Mouse (Mus musculus) hindbrain, embryonic 15.5 days (tissue): ENCODE measurements around the gene Chid1. TPM values are rescaled to one million over a fixed set of nuclear protein-coding genes. Genes with fewer than 3 reads are reported as not detected.

Experiments used
- ATAC-seq: fragments of 200-750 bp; cut with Nextera tagmentation; 2 replicates; pipeline ENCODE4 v1.8.0; 2017; ENCODE audit warnings: low read depth, moderate number of reproducible peaks, moderate TSS enrichment; ENCODE audit not compliant: low FRiP score
- H3K27ac ChIP-seq: fragments of 300-500 bp; sonication (generic); replicated peaks from 2 replicates; pipeline ENCODE4 v1.5.1; 2015; ENCODE audit warnings: mild to moderate bottlenecking, inconsistent platforms
- H3K27me3 ChIP-seq: fragments of 300-500 bp; sonication (generic); 2 replicates; pipeline ENCODE4 v1.6.1; 2015; ENCODE audit warnings: control low read depth, inconsistent platforms
- H3K36me3 ChIP-seq: fragments of 300-500 bp; sonication (generic); 2 replicates; pipeline ENCODE4 v1.6.1; 2015; ENCODE audit warnings: control low read depth, inconsistent platforms
- H3K4me1 ChIP-seq: fragments of 300-500 bp; sonication (generic); replicated peaks from 2 replicates; pipeline ENCODE4 v1.6.1; 2015; ENCODE audit warnings: control low read depth, inconsistent platforms
- H3K4me2 ChIP-seq: fragments of 300-500 bp; sonication (generic); 2 replicates; pipeline ENCODE4 v1.6.1; 2015; ENCODE audit warnings: moderate library complexity, mild to moderate bottlenecking, inconsistent platforms
- H3K4me3 ChIP-seq: fragments of 300-500 bp; sonication (generic); 2 replicates; pipeline ENCODE4 v1.5.1; 2015; ENCODE audit warnings: mild to moderate bottlenecking, inconsistent platforms
- H3K9ac ChIP-seq: fragments of 300-500 bp; sonication (generic); 2 replicates; pipeline ENCODE4 v1.6.1; 2015; ENCODE audit warnings: inconsistent platforms
- H3K9me3 ChIP-seq: fragments of 300-500 bp; sonication (generic); 2 replicates; pipeline ENCODE4 v1.6.1; 2016; ENCODE audit warnings: control low read depth, inconsistent platforms
- WGBS: fragments of 180-500 bp; shearing (Covaris S2); methylation state at CpG from one replicate; pipeline ENCODE4 v1.1.7; 2015; 5-methylcytosine and 5-hydroxymethylcytosine counted together
- polyA plus RNA-seq: library from polyadenylated mRNA; unstranded; fragments of >200 nt; fragmentation: Nextera tagmentation; extraction: Ambion mirVana; gene quantifications from 2 replicates; pipeline ENCODE4 v1.2.1, GENCODE M21; 2015

Gene Chid1
- polyA plus RNA-seq, 1 experiment from 2014 or later = 49.0 TPM

- peaks cover 69% of the 10 kb centered on the region for H3K27me3 ChIP-seq
- WGBS = 4% methylated on average over 38 of the region's 38 CpGs
- no peak overlapping the region for H3K27ac ChIP-seq
- H3K9me3 ChIP-seq = no peaks in the 10 kb centered on the region
- H3K4me1 ChIP-seq = peaks cover 48% of the 10 kb centered on the region
- H3K9ac ChIP-seq = no peak overlapping the region
- no peaks in the 10 kb centered on the region; the same call in 1 of the 2 replicates for H3K36me3 ChIP-seq
- H3K4me3 ChIP-seq = peak overlapping the region; percentile 10; the same call in 1 of the 2 replicates
- no peak for ATAC-seq
- H3K4me2 ChIP-seq = peak overlapping the region; percentile 40
Observed at GRCm38 (mm10) chr7:141464603-141465201, 75.0 kb downstream of the Chid1 start.

- no peak overlapping the region for H3K9ac ChIP-seq
- H3K4me3 ChIP-seq = 0 out of 2 replicates have a peak overlapping the region, but pooled peaks have one; percentile 10
- no peak overlapping the region for H3K27ac ChIP-seq
- H3K27me3 ChIP-seq = peaks cover 75% of the 10 kb centered on the region
- H3K9me3 ChIP-seq = no peaks in the 10 kb centered on the region
- WGBS = 22% methylated on average over 12 of the region's 12 CpGs
- peaks cover 41% of the 10 kb centered on the region for H3K4me1 ChIP-seq
- H3K4me2 ChIP-seq = peak overlapping the region; percentile 40
- peaks cover 6% of the 10 kb centered on the region; the same call in 1 of the 2 replicates for H3K36me3 ChIP-seq
- ATAC-seq = no peak
Observed at GRCm38 (mm10) chr7:141463824-141464602, 75.6 kb downstream of the Chid1 start.

DNA sequence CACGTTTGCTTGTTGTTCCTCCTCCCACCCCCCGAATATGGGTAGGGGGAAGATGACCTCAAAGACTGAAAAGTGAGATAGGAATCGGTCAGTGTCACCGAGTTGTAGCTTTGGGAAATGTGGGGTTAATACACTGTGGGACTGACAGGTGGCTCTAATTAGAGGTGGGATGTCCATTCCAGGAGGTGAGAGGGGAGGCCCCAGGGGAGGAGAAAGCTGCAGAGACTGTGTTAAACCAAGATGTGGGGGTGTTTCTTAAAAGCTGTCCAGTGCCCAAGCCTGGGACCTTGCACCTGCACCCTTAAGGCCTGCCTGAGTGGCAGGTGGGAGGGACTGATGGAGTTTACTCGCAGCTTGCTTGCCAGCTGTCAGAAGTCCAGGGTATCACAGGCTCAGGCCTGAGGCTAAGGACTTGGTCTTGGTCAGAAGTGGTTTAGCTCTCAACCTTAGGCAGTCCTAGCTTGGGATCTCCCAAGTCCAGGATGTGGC lies 77.3 kb downstream of the Chid1 start:
- H3K4me2 ChIP-seq = peak overlapping the region; percentile 74
- peaks cover 27% of the 10 kb centered on the region for H3K4me1 ChIP-seq
- no peak overlapping the region for H3K9ac ChIP-seq
- H3K36me3 ChIP-seq = peaks cover 9% of the 10 kb centered on the region; the same call in 1 of the 2 replicates
- 24% methylated on average over 5 of the region's 5 CpGs for whole genome bisulfite sequencing
- peaks cover 75% of the 10 kb centered on the region for H3K27me3 ChIP-seq
- peak overlapping the region; percentile 38; the same call in 1 of the 2 replicates for H3K4me3 ChIP-seq
- no peak overlapping the region for H3K27ac ChIP-seq
- no peak for ATAC-seq
- H3K9me3 ChIP-seq = no peaks in the 10 kb centered on the region

- Histone ChIP-seq H3K9ac (peak overlapping the region; percentile 42), H3K27me3 (peaks cover 74% of the 10 kb centered on the region), H3K9me3 (no peaks in the 10 kb centered on the region), H3K4me2 (peak overlapping the region; percentile 74), H3K27ac (no peak overlapping the region), H3K4me1 (peaks cover 20% of the 10 kb centered on the region), H3K4me3 (peak overlapping the region; percentile 38), H3K36me3 (peaks cover 9% of the 10 kb centered on the region; the same call in 1 of the 2 replicates)
- WGBS = 3% methylated on average over 59 of the region's 59 CpGs
- no peak for ATAC-seq
Observed at GRCm38 (mm10) chr7:141461521-141462332, 77.9 kb downstream of the Chid1 start.

GRCm38 (mm10) chr7:141460391-141461113 lies 79.1 kb downstream of the Chid1 start, which contains the start of gene Cracr2b:
Cracr2b (plus strand) TSS chr7:141461094.
- 71% methylated on average over 15 of the region's 15 CpGs for WGBS
- no peak for ATAC-seq

DNA sequence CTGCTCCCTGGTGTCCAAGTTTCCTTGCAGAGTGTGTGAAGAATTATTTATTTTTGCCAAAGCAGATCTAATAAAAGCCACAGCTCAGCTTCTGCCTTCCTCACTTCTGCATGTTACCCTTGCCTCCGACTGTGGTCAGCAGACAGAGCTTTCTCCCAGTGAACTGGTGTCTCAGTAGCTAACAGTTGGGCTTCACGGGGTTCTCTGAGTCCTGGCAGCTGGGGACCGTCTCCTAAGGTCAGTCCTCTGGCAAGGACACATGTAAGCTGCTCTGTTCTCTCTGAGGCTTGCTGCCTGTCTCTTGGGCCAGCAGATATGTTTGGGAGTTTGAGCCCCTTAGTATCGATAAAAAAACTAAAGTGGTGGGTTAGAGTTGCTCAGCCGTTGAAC lies 79.7 kb downstream of the Chid1 start:
- H3K9ac ChIP-seq = no peak overlapping the region
- H3K36me3 ChIP-seq = peaks cover 9% of the 10 kb centered on the region; the same call in 1 of the 2 replicates
- WGBS = 77% methylated on average over 5 of the region's 5 CpGs
- H3K4me2 ChIP-seq = no peak overlapping the region
- H3K27me3 ChIP-seq = peaks cover 58% of the 10 kb centered on the region
- ATAC-seq = no peak
- H3K27ac ChIP-seq = no peak overlapping the region
- no peaks in the 10 kb centered on the region for H3K9me3 ChIP-seq
- peaks cover 33% of the 10 kb centered on the region for H3K4me1 ChIP-seq
- H3K4me3 ChIP-seq = no peak overlapping the region

More at GRCm38 (mm10) chr7:141460391-141461113, 79.1 kb downstream of the Chid1 start, which contains the start of gene Cracr2b:
- Histone ChIP-seq H3K27me3 (peaks cover 64% of the 10 kb centered on the region), H3K9me3 (no peaks in the 10 kb centered on the region), H3K36me3 (peaks cover 9% of the 10 kb centered on the region; the same call in 1 of the 2 replicates), H3K4me2 (peak within 1 kb of the TSS; percentile 74), H3K27ac (no peak within 1 kb of the TSS), H3K4me3 (peak within 1 kb of the TSS; percentile 38), H3K4me1 (peaks cover 31% of the 10 kb centered on the region), H3K9ac (peak within 1 kb of the TSS; percentile 42)

- Histone ChIP-seq H3K9me3 (no peaks in the 10 kb centered on the region), H3K4me2 (no peak overlapping the region), H3K36me3 (peaks cover 9% of the 10 kb centered on the region; the same call in 1 of the 2 replicates), H3K4me1 (peaks cover 32% of the 10 kb centered on the region), H3K27me3 (peaks cover 51% of the 10 kb centered on the region), H3K27ac (no peak overlapping the region), H3K9ac (no peak overlapping the region), H3K4me3 (no peak overlapping the region)
- WGBS = 92% methylated on average over 17 of the region's 17 CpGs
- no peak for ATAC-seq
Observed at GRCm38 (mm10) chr7:141459301-141459711, 80.4 kb downstream of the Chid1 start.

DNA sequence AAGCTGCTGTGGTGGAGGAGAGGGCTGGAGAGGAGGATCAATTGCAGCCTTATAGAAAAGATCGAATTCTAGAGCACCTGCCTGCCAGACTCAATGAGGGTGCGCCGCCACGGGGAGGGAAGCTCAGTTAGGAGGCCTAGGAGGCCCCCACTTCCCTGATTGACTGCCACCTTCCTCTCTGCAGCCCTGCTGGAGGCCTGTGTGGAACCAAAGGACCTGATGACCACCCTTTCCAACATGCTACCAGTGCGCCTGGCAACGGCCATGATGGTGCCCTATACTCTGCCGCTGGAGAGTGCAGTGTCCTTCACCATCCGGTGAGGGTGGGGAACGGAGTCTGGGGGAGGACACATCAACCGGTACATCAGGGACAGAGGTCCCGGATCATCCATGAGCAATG lies 81.0 kb downstream of the Chid1 start:
- Histone ChIP-seq H3K36me3 (peaks cover 9% of the 10 kb centered on the region; the same call in 1 of the 2 replicates), H3K4me2 (no peak overlapping the region), H3K4me3 (no peak overlapping the region), H3K9ac (no peak overlapping the region), H3K4me1 (peaks cover 32% of the 10 kb centered on the region), H3K27me3 (peaks cover 45% of the 10 kb centered on the region), H3K27ac (no peak overlapping the region), H3K9me3 (no peaks in the 10 kb centered on the region)
- 90% methylated on average over 11 of the region's 11 CpGs for WGBS
- ATAC-seq = no peak

GRCm38 (mm10) chr7:141457986-141458660 lies 81.5 kb downstream of the Chid1 start:
- no peak overlapping the region for H3K9ac ChIP-seq
- peaks cover 32% of the 10 kb centered on the region for H3K4me1 ChIP-seq
- no peak overlapping the region for H3K27ac ChIP-seq
- H3K4me2 ChIP-seq = no peak overlapping the region
- no peaks in the 10 kb centered on the region for H3K9me3 ChIP-seq
- H3K27me3 ChIP-seq = peaks cover 39% of the 10 kb centered on the region
- 78% methylated on average over 15 of the region's 15 CpGs for WGBS
- ATAC-seq = no peak
- H3K36me3 ChIP-seq = peaks cover 9% of the 10 kb centered on the region; the same call in 1 of the 2 replicates
- no peak overlapping the region for H3K4me3 ChIP-seq

- Histone ChIP-seq H3K27ac (no peak overlapping the region), H3K4me1 (peaks cover 30% of the 10 kb centered on the region), H3K9ac (no peak overlapping the region), H3K4me2 (no peak overlapping the region), H3K9me3 (no peaks in the 10 kb centered on the region), H3K27me3 (peaks cover 31% of the 10 kb centered on the region), H3K4me3 (no peak overlapping the region), H3K36me3 (peaks cover 10% of the 10 kb centered on the region; the same call in 1 of the 2 replicates)
- no peak for ATAC-seq
- WGBS = 94% methylated on average over 14 of the region's 14 CpGs
Observed at GRCm38 (mm10) chr7:141457236-141457635, 82.4 kb downstream of the Chid1 start.
